Mouse (Mus musculus): ENCODE measurements around the gene Cntnap2. TPM values are rescaled to one million over a fixed set of nuclear protein-coding genes. Genes with fewer than 3 reads are reported as not detected.

Cntnap2 gene
- polyA plus RNA-seq, 1 experiment from 2014 or later = 3.8 TPM

GRCm38 (mm10) chr6:45887901-45888300, 828.7 kb downstream of the Cntnap2 start:
- Histone ChIP-seq H3K9me3 (ENCODE audit: control insufficient read depth, low read depth, low read length) (no peaks in the 10 kb centered on the region), H3K36me3 (ENCODE audit: control insufficient read depth, insufficient read depth, low read length) (no peaks in the 10 kb centered on the region), H3K27me3 (ENCODE audit: control insufficient read depth, insufficient read depth, low read length) (no peaks in the 10 kb centered on the region), H3K9ac (replicated peaks; ENCODE audit: low read depth, low read length) (no peak overlapping the region), H3K4me3 (ENCODE audit: low read depth, low read length) (no peak overlapping the region), H3K27ac (ENCODE audit: low read length) (no peak overlapping the region), H3K4me1 (ENCODE audit: control insufficient read depth, insufficient read depth, low read length) (no peaks in the 10 kb centered on the region), H3K4me2 (replicated peaks; ENCODE audit: low read depth, low read length) (no peak overlapping the region)
- ATAC-seq (ENCODE audit: insufficient number of reproducible peaks, insufficient read depth, low FRiP score, low read depth) = no peak
- 35% methylated on average over 3 of the region's 3 CpGs for WGBS

- 64% methylated on average over 3 of the region's 3 CpGs for WGBS
- no peak overlapping the region for H3K27ac ChIP-seq (ENCODE audit: low read length)
- no peaks in the 10 kb centered on the region for H3K36me3 ChIP-seq (ENCODE audit: control insufficient read depth, insufficient read depth, low read length)
- H3K4me1 ChIP-seq (ENCODE audit: control insufficient read depth, insufficient read depth, low read length) = no peaks in the 10 kb centered on the region
- ATAC-seq (ENCODE audit: insufficient number of reproducible peaks, insufficient read depth, low FRiP score, low read depth) = no peak
- H3K27me3 ChIP-seq (ENCODE audit: control insufficient read depth, insufficient read depth, low read length) = no peaks in the 10 kb centered on the region
- no peak overlapping the region for H3K4me2 ChIP-seq (replicated peaks; ENCODE audit: low read depth, low read length)
- no peak overlapping the region for H3K4me3 ChIP-seq (ENCODE audit: low read depth, low read length)
- H3K9me3 ChIP-seq (ENCODE audit: control insufficient read depth, low read depth, low read length) = no peaks in the 10 kb centered on the region
- H3K9ac ChIP-seq (replicated peaks; ENCODE audit: low read depth, low read length) = no peak overlapping the region
Observed at GRCm38 (mm10) chr6:45938263-45938662, 879.1 kb downstream of the Cntnap2 start.

GRCm38 (mm10) chr6:45938775-45939174, 879.6 kb downstream of the Cntnap2 start:
- no peak overlapping the region for H3K4me2 ChIP-seq (replicated peaks; ENCODE audit: low read depth, low read length)
- H3K4me1 ChIP-seq (ENCODE audit: control insufficient read depth, insufficient read depth, low read length) = no peaks in the 10 kb centered on the region
- no peaks in the 10 kb centered on the region for H3K27me3 ChIP-seq (ENCODE audit: control insufficient read depth, insufficient read depth, low read length)
- no peak overlapping the region for H3K4me3 ChIP-seq (ENCODE audit: low read depth, low read length)
- no peak overlapping the region for H3K9ac ChIP-seq (replicated peaks; ENCODE audit: low read depth, low read length)
- no peaks in the 10 kb centered on the region for H3K9me3 ChIP-seq (ENCODE audit: control insufficient read depth, low read depth, low read length)
- 31% methylated on average over 1 of the region's 1 CpGs for WGBS
- no peak for ATAC-seq (ENCODE audit: insufficient number of reproducible peaks, insufficient read depth, low FRiP score, low read depth)
- no peak overlapping the region for H3K27ac ChIP-seq (ENCODE audit: low read length)
- H3K36me3 ChIP-seq (ENCODE audit: control insufficient read depth, insufficient read depth, low read length) = no peaks in the 10 kb centered on the region

- Histone ChIP-seq H3K9ac (replicated peaks; ENCODE audit: low read depth, low read length) (no peak overlapping the region), H3K4me2 (replicated peaks; ENCODE audit: low read depth, low read length) (no peak overlapping the region), H3K4me1 (ENCODE audit: control insufficient read depth, insufficient read depth, low read length) (no peaks in the 10 kb centered on the region), H3K36me3 (ENCODE audit: control insufficient read depth, insufficient read depth, low read length) (no peaks in the 10 kb centered on the region), H3K9me3 (ENCODE audit: control insufficient read depth, low read depth, low read length) (no peaks in the 10 kb centered on the region), H3K27ac (ENCODE audit: low read length) (no peak overlapping the region), H3K27me3 (ENCODE audit: control insufficient read depth, insufficient read depth, low read length) (no peaks in the 10 kb centered on the region), H3K4me3 (ENCODE audit: low read depth, low read length) (no peak overlapping the region)
- no peak for ATAC-seq (ENCODE audit: insufficient number of reproducible peaks, insufficient read depth, low FRiP score, low read depth)
- WGBS = 61% methylated on average over 3 of the region's 3 CpGs
Observed at GRCm38 (mm10) chr6:45945144-45945985, 886.2 kb downstream of the Cntnap2 start.

GRCm38 (mm10) chr6:45954773-45955172, 895.6 kb downstream of the Cntnap2 start:
- Histone ChIP-seq H3K27ac (ENCODE audit: low read length) (no peak overlapping the region), H3K36me3 (ENCODE audit: control insufficient read depth, insufficient read depth, low read length) (no peaks in the 10 kb centered on the region), H3K4me3 (ENCODE audit: low read depth, low read length) (no peak overlapping the region), H3K27me3 (ENCODE audit: control insufficient read depth, insufficient read depth, low read length) (no peaks in the 10 kb centered on the region), H3K9ac (replicated peaks; ENCODE audit: low read depth, low read length) (no peak overlapping the region), H3K4me1 (ENCODE audit: control insufficient read depth, insufficient read depth, low read length) (no peaks in the 10 kb centered on the region), H3K9me3 (ENCODE audit: control insufficient read depth, low read depth, low read length) (no peaks in the 10 kb centered on the region), H3K4me2 (replicated peaks; ENCODE audit: low read depth, low read length) (no peak overlapping the region)
- no peak for ATAC-seq (ENCODE audit: insufficient number of reproducible peaks, insufficient read depth, low FRiP score, low read depth)

- Histone ChIP-seq H3K9ac (replicated peaks; ENCODE audit: low read depth, low read length) (no peak overlapping the region), H3K4me2 (replicated peaks; ENCODE audit: low read depth, low read length) (no peak overlapping the region), H3K36me3 (ENCODE audit: control insufficient read depth, insufficient read depth, low read length) (no peaks in the 10 kb centered on the region), H3K27me3 (ENCODE audit: control insufficient read depth, insufficient read depth, low read length) (no peaks in the 10 kb centered on the region), H3K4me1 (ENCODE audit: control insufficient read depth, insufficient read depth, low read length) (no peaks in the 10 kb centered on the region), H3K4me3 (ENCODE audit: low read depth, low read length) (no peak overlapping the region), H3K27ac (ENCODE audit: low read length) (no peak overlapping the region), H3K9me3 (ENCODE audit: control insufficient read depth, low read depth, low read length) (no peaks in the 10 kb centered on the region)
- WGBS = 81% methylated on average over 1 of the region's 1 CpGs
- ATAC-seq (ENCODE audit: insufficient number of reproducible peaks, insufficient read depth, low FRiP score, low read depth) = no peak
Observed at GRCm38 (mm10) chr6:45964494-45964893, 905.3 kb downstream of the Cntnap2 start.

GRCm38 (mm10) chr6:45974471-45975154, 915.5 kb downstream of the Cntnap2 start:
- Histone ChIP-seq H3K36me3 (ENCODE audit: control insufficient read depth, insufficient read depth, low read length) (no peaks in the 10 kb centered on the region), H3K9ac (replicated peaks; ENCODE audit: low read depth, low read length) (no peak overlapping the region), H3K4me1 (ENCODE audit: control insufficient read depth, insufficient read depth, low read length) (no peaks in the 10 kb centered on the region), H3K4me3 (ENCODE audit: low read depth, low read length) (no peak overlapping the region), H3K9me3 (ENCODE audit: control insufficient read depth, low read depth, low read length) (no peaks in the 10 kb centered on the region), H3K27me3 (ENCODE audit: control insufficient read depth, insufficient read depth, low read length) (no peaks in the 10 kb centered on the region), H3K4me2 (replicated peaks; ENCODE audit: low read depth, low read length) (no peak overlapping the region), H3K27ac (ENCODE audit: low read length) (no peak overlapping the region)
- ATAC-seq (ENCODE audit: insufficient number of reproducible peaks, insufficient read depth, low FRiP score, low read depth) = no peak
- WGBS = 69% methylated on average over 6 of the region's 6 CpGs

- no peak overlapping the region for H3K4me3 ChIP-seq (ENCODE audit: low read depth, low read length)
- no peak for ATAC-seq (ENCODE audit: insufficient number of reproducible peaks, insufficient read depth, low FRiP score, low read depth)
- WGBS = 93% methylated on average over 2 of the region's 2 CpGs
- H3K9me3 ChIP-seq (ENCODE audit: control insufficient read depth, low read depth, low read length) = no peaks in the 10 kb centered on the region
- no peak overlapping the region for H3K27ac ChIP-seq (ENCODE audit: low read length)
- no peaks in the 10 kb centered on the region for H3K36me3 ChIP-seq (ENCODE audit: control insufficient read depth, insufficient read depth, low read length)
- H3K4me1 ChIP-seq (ENCODE audit: control insufficient read depth, insufficient read depth, low read length) = no peaks in the 10 kb centered on the region
- no peaks in the 10 kb centered on the region for H3K27me3 ChIP-seq (ENCODE audit: control insufficient read depth, insufficient read depth, low read length)
- H3K4me2 ChIP-seq (replicated peaks; ENCODE audit: low read depth, low read length) = no peak overlapping the region
- no peak overlapping the region for H3K9ac ChIP-seq (replicated peaks; ENCODE audit: low read depth, low read length)
Observed at GRCm38 (mm10) chr6:45979171-45979570, 920.0 kb downstream of the Cntnap2 start.
